Mouse (Mus musculus): Measurements from ENCODE around the gene Dpy19l1. TPM values are rescaled to one million over a fixed set of nuclear protein-coding genes. Genes with fewer than 3 reads are reported as not detected.

Dpy19l1 gene
- polyA plus RNA-seq, 1 experiment from 2014 or later = 31.7 TPM

GRCm38 (mm10) chr9:24511371-24512120, 8.6 kb upstream of the Dpy19l1 start:
- H3K4me3 ChIP-seq (ENCODE audit: low read depth, low read length) = no peak overlapping the region
- H3K4me2 ChIP-seq = no peak overlapping the region
- no peaks in the 10 kb centered on the region for H3K4me1 ChIP-seq (ENCODE audit: insufficient read depth)
- ATAC-seq (ENCODE audit: insufficient read depth) (no peak), DNase-seq (no peak)
- H3K27me3 ChIP-seq (ENCODE audit: insufficient read depth, low read length) = no peaks in the 10 kb centered on the region
- no peaks in the 10 kb centered on the region for H3K9me3 ChIP-seq (ENCODE audit: low read depth, low read length)
- no peak overlapping the region for H3K9ac ChIP-seq
- no peak overlapping the region for H3K27ac ChIP-seq (ENCODE audit: low read depth)
- no peak for TF ChIP-seq CTCF (IDR thresholded peaks at IDR 0.05; ENCODE audit: low read depth)
- 79% methylated on average over 4 of the region's 4 CpGs for WGBS
- H3K36me3 ChIP-seq (ENCODE audit: insufficient read depth) = no peaks in the 10 kb centered on the region

GRCm38 (mm10) chr9:24508880-24509279, 5.9 kb upstream of the Dpy19l1 start:
- Histone ChIP-seq H3K36me3 (ENCODE audit: insufficient read depth) (no peaks in the 10 kb centered on the region), H3K9me3 (ENCODE audit: low read depth, low read length) (no peaks in the 10 kb centered on the region), H3K27me3 (ENCODE audit: insufficient read depth, low read length) (no peaks in the 10 kb centered on the region), H3K4me2 (no peak overlapping the region), H3K27ac (ENCODE audit: low read depth) (no peak overlapping the region), H3K9ac (no peak overlapping the region), H3K4me1 (ENCODE audit: insufficient read depth) (no peaks in the 10 kb centered on the region), H3K4me3 (ENCODE audit: low read depth, low read length) (no peak overlapping the region)
- WGBS = 73% methylated on average over 4 of the region's 4 CpGs
- no peak for TF ChIP-seq CTCF (IDR thresholded peaks at IDR 0.05; ENCODE audit: low read depth)
- ATAC-seq (ENCODE audit: insufficient read depth) = no peak
- DNase-seq = no peak

DNA sequence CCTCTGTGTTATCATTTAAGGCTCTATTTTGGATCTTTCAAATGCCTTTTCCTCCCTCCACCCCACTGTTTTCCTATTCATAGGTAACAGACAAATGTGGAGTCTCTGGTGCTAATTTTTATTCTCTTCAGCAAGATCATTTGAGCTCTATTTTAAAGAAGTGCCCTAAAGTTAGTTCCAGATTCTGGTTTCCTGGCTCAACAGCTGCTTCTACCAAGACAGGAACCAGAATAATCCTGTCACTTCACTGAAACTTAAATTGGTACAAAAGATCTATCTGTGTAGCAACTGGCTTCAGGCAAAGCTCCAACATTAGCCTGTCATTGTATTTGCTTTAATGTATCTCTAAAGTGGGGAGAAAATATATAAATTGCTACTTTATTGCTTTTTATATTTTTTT, 3.6 kb upstream of the Dpy19l1 start:
- no peak overlapping the region for H3K4me2 ChIP-seq
- no peak for ATAC-seq (ENCODE audit: insufficient read depth)

DNA sequence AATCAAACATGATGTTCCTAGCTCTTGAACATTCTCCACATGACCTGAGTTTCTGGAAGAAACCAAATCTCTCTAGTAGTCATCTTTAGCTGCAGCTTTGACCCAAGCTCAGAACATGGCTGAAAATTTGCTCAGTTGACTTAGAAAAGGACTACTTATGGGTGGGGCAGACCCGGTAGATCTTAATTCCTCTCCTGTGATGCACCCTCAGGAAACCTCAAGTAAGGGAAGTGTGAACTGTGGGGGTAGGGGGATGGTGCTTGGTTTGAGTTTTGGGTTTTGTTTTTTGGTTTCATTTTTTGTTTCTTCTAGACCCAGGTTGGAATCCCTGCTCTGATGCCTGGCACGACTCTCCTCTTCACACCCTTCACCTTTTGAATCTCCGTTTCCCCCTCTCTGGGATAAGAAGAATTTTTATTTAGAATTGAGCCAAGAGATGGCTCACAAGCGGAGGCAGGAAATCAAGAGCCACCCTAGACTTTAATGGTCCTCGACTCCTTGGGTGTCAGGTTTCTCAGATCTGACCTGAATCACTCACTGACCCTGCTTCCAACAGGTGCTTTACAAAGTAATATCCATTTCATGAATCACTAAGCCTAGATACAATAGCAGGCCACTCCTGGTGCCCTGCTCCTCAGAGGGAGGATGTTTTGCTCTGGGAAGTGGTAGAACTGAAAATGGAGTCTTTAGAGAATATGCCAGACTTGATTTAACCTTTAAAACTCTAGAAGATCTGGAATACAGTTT, 2.2 kb upstream of the Dpy19l1 start:
- 56% methylated on average over 5 of the region's 5 CpGs for WGBS
- H3K4me1 ChIP-seq (ENCODE audit: insufficient read depth) = peaks cover 10% of the 10 kb centered on the region
- no peaks in the 10 kb centered on the region for H3K27me3 ChIP-seq (ENCODE audit: insufficient read depth, low read length)
- H3K4me2 ChIP-seq = no peak overlapping the region
- H3K36me3 ChIP-seq (ENCODE audit: insufficient read depth) = no peaks in the 10 kb centered on the region
- ATAC-seq (ENCODE audit: insufficient read depth) = no peak
- DNase-seq = no peak
- H3K4me3 ChIP-seq (ENCODE audit: low read depth, low read length) = no peak overlapping the region
- H3K9me3 ChIP-seq (ENCODE audit: low read depth, low read length) = no peaks in the 10 kb centered on the region
- no peak for TF ChIP-seq CTCF (IDR thresholded peaks at IDR 0.05; ENCODE audit: low read depth)
- no peak overlapping the region for H3K27ac ChIP-seq (ENCODE audit: low read depth)
- H3K9ac ChIP-seq = no peak overlapping the region

More for the DNA sequence above, 3.6 kb upstream of the Dpy19l1 start:
- no peak for TF ChIP-seq CTCF (IDR thresholded peaks at IDR 0.05; ENCODE audit: low read depth)
- Histone ChIP-seq H3K27me3 (ENCODE audit: insufficient read depth, low read length) (no peaks in the 10 kb centered on the region), H3K27ac (ENCODE audit: low read depth) (no peak overlapping the region), H3K4me3 (ENCODE audit: low read depth, low read length) (no peak overlapping the region), H3K9me3 (ENCODE audit: low read depth, low read length) (no peaks in the 10 kb centered on the region), H3K4me1 (ENCODE audit: insufficient read depth) (peaks cover 4% of the 10 kb centered on the region), H3K9ac (no peak overlapping the region), H3K36me3 (ENCODE audit: insufficient read depth) (no peaks in the 10 kb centered on the region)
- DNase-seq = no peak

DNA sequence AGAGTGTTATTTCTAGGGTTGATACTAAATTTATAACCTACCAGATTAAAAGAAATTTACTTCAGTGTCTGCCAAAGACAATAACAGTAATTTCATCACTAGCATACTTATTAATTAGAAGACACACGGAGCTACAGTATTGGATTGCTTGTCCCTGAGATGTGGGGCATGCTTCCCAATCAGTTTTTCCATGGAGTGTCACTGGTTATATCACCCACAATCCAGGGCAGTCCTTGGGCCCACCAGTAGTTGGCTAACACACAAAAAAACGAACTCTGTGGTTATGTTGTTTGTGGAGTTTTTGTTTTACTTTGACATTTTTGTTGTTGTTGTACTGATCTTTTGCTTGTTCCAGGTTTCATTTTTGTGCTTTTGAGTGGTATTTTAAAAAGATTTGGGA, 1.4 kb upstream of the Dpy19l1 start:
- no peak overlapping the region; the same call in 1 of the 2 replicates for H3K4me2 ChIP-seq
- no peaks in the 10 kb centered on the region for H3K9me3 ChIP-seq (ENCODE audit: low read depth, low read length)
- no peak for ATAC-seq (ENCODE audit: insufficient read depth)
- peak; percentile 9 for DNase-seq
- peaks cover 10% of the 10 kb centered on the region for H3K4me1 ChIP-seq (ENCODE audit: insufficient read depth)
- H3K27me3 ChIP-seq (ENCODE audit: insufficient read depth, low read length) = no peaks in the 10 kb centered on the region
- 62% methylated on average over 2 of the region's 2 CpGs for WGBS
- H3K9ac ChIP-seq = no peak overlapping the region
- no peaks in the 10 kb centered on the region for H3K36me3 ChIP-seq (ENCODE audit: insufficient read depth)
- TF ChIP-seq CTCF (IDR thresholded peaks at IDR 0.05; ENCODE audit: low read depth) = 0 out of 2 replicates have a peak, but pooled peaks have one; percentile 19
- no peak overlapping the region for H3K4me3 ChIP-seq (ENCODE audit: low read depth, low read length)
- no peak overlapping the region for H3K27ac ChIP-seq (ENCODE audit: low read depth)

- Histone ChIP-seq H3K9me3 (ENCODE audit: low read depth, low read length) (no peaks in the 10 kb centered on the region), H3K4me2 (peak overlapping the region; percentile 80), H3K27ac (ENCODE audit: low read depth) (peak overlapping the region; percentile 85), H3K27me3 (ENCODE audit: insufficient read depth, low read length) (no peaks in the 10 kb centered on the region), H3K4me1 (ENCODE audit: insufficient read depth) (peaks cover 10% of the 10 kb centered on the region), H3K36me3 (ENCODE audit: insufficient read depth) (no peaks in the 10 kb centered on the region), H3K9ac (peak overlapping the region; percentile 66), H3K4me3 (ENCODE audit: low read depth, low read length) (peak overlapping the region; percentile 69)
- DNase-seq (peak; percentile 88), ATAC-seq (ENCODE audit: insufficient read depth) (no peak)
- WGBS = 5% methylated on average over 5 of the region's 5 CpGs
- TF ChIP-seq CTCF (IDR thresholded peaks at IDR 0.05; ENCODE audit: low read depth) = no peak
Observed at GRCm38 (mm10) chr9:24503858-24504219, 899 bp upstream of the Dpy19l1 start.

GRCm38 (mm10) chr9:24502571-24503004, 352 bp downstream of the Dpy19l1 start:
- WGBS = 0% methylated on average over 29 of the region's 48 CpGs
- Histone ChIP-seq H3K27ac (ENCODE audit: low read depth) (peak overlapping the region; percentile 90), H3K9ac (peak overlapping the region; percentile 80), H3K4me2 (peak overlapping the region; percentile 80), H3K27me3 (ENCODE audit: insufficient read depth, low read length) (no peaks in the 10 kb centered on the region), H3K36me3 (ENCODE audit: insufficient read depth) (no peaks in the 10 kb centered on the region), H3K4me3 (ENCODE audit: low read depth, low read length) (peak overlapping the region; percentile 69), H3K9me3 (ENCODE audit: low read depth, low read length) (no peaks in the 10 kb centered on the region), H3K4me1 (ENCODE audit: insufficient read depth) (peaks cover 10% of the 10 kb centered on the region)
- DNase-seq (peak; percentile 71), ATAC-seq (ENCODE audit: insufficient read depth) (peak; percentile 85)
- TF ChIP-seq CTCF (IDR thresholded peaks at IDR 0.05; ENCODE audit: low read depth) = no peak
